Mouse (Mus musculus) forebrain, embryonic 13.5 days (tissue): ENCODE data around the gene Hist1h1a. TPM values are rescaled to one million over a fixed set of nuclear protein-coding genes. Genes with fewer than 3 reads are reported as not detected.

Experiments
- microRNA-seq: library from miRNA; unstranded; fragments of <30 nt; microRNA quantifications from one replicate; pipeline ENCODE4, GENCODE M21; 2016
- polyA plus RNA-seq: library from polyadenylated mRNA; unstranded; fragments of >200 nt; fragmentation: Nextera tagmentation; extraction: Ambion mirVana; gene quantifications from 2 replicates; pipeline ENCODE4 v1.2.1, GENCODE M21; 2015

Hist1h1a gene
- polyA plus RNA-seq, 1 experiment from 2014 or later = 4.6 TPM

Small RNA genes within 50 kb of the gene (microRNA-seq; reads per million reads assigned to microRNA genes)
- gene Gm44314 (not detected), gene Gm44484 (not detected)

Other genes starting within 250 kb of the Hist1h1a start
- gene Hist1h4h, start 232.6 kb upstream of the Hist1h1a start, polyA plus RNA-seq = 5.2 and 6.4 TPM in 2 replicates
- 9.5 and 10.0 TPM in 2 replicates for gene Hist1h2af, start 229.8 kb upstream of the Hist1h1a start, polyA plus RNA-seq
- 10.0 and 11.6 TPM in 2 replicates for gene Hist1h3g, start 228.2 kb upstream of the Hist1h1a start, polyA plus RNA-seq
- 0.76 and 0.97 TPM in 2 replicates for gene Hist1h2bh, start 220.3 kb upstream of the Hist1h1a start, polyA plus RNA-seq
- gene Hist1h3f, start 219.6 kb upstream of the Hist1h1a start, polyA plus RNA-seq = 1.2 and 1.3 TPM in 2 replicates
- 1.6 and 2.2 TPM in 2 replicates for gene Hist1h4f, start 212.0 kb upstream of the Hist1h1a start, polyA plus RNA-seq
- 0.54 and 0.68 TPM in 2 replicates for gene Hist1h1d, start 210.4 kb upstream of the Hist1h1a start, polyA plus RNA-seq
- 4.6 and 6.9 TPM in 2 replicates for gene Hist1h3e, start 201.3 kb upstream of the Hist1h1a start, polyA plus RNA-seq
- 120 and 139 TPM in 2 replicates for gene Hist1h2ae, start 192.4 kb upstream of the Hist1h1a start, polyA plus RNA-seq
- gene Hist1h2bg, start 192.3 kb upstream of the Hist1h1a start, polyA plus RNA-seq = 8.9 and 11.5 TPM in 2 replicates
- 10.3 and 11.2 TPM in 2 replicates for gene Hist1h2bf, start 189.5 kb upstream of the Hist1h1a start, polyA plus RNA-seq
- gene Hist1h2ad, start 189.3 kb upstream of the Hist1h1a start, polyA plus RNA-seq = 3.8 and 4.8 TPM in 2 replicates
- gene Hist1h3d, start 187.9 kb upstream of the Hist1h1a start, polyA plus RNA-seq = 8.8 TPM in 2 replicates
- 160 and 172 TPM in 2 replicates for gene Hist1h4d, start 182.1 kb upstream of the Hist1h1a start, polyA plus RNA-seq
- 2.6 and 2.9 TPM in 2 replicates for gene Hist1h2be, start 142.5 kb upstream of the Hist1h1a start, polyA plus RNA-seq
- gene Hist1h1e, start 141.1 kb upstream of the Hist1h1a start, polyA plus RNA-seq = 25.7 and 29.7 TPM in 2 replicates
- 1.0 and 1.3 TPM in 2 replicates for gene Hist1h2ac, start 79.7 kb upstream of the Hist1h1a start, polyA plus RNA-seq
- 34.1 and 41.4 TPM in 2 replicates for gene Hist1h2bc, start 79.5 kb upstream of the Hist1h1a start, polyA plus RNA-seq
- not detected in 2 replicates for gene Hist1h1t, start 67.9 kb upstream of the Hist1h1a start, polyA plus RNA-seq
- 6.5 and 7.9 TPM in 2 replicates for gene Hist1h4c, start 65.2 kb upstream of the Hist1h1a start, polyA plus RNA-seq
- 2.2 and 2.8 TPM in 2 replicates for gene Hfe, start 52.8 kb upstream of the Hist1h1a start, polyA plus RNA-seq
- gene Hist1h1c, start 24.9 kb upstream of the Hist1h1a start, polyA plus RNA-seq = 17.8 and 20.5 TPM in 2 replicates
- gene Hist1h3c, start 18.1 kb upstream of the Hist1h1a start, polyA plus RNA-seq = 8.8 and 10.8 TPM in 2 replicates
- 3.0 and 5.5 TPM in 2 replicates for gene Hist1h2bb, start 16.9 kb upstream of the Hist1h1a start, polyA plus RNA-seq
- gene Hist1h2ab, start 12.5 kb upstream of the Hist1h1a start, polyA plus RNA-seq = 58.6 and 70.5 TPM in 2 replicates
- gene Hist1h3b, start 11.4 kb upstream of the Hist1h1a start, polyA plus RNA-seq = 17.0 and 19.6 TPM in 2 replicates
- gene Hist1h4b, start 6.7 kb upstream of the Hist1h1a start, polyA plus RNA-seq = 5.7 and 6.1 TPM in 2 replicates
- 0.64 and 1.1 TPM in 2 replicates for gene Hist1h4a, start 2.4 kb upstream of the Hist1h1a start, polyA plus RNA-seq
- 6.3 and 7.2 TPM in 2 replicates for gene Hist1h3a, start 1.3 kb upstream of the Hist1h1a start, polyA plus RNA-seq
- 0.08 TPM in 1 of 2 replicates, not detected in the other for gene Trim38, start 6.2 kb downstream of the Hist1h1a start, polyA plus RNA-seq
- gene Slc17a2, start 43.3 kb downstream of the Hist1h1a start, polyA plus RNA-seq = not detected in 2 replicates
- gene Slc17a3, start 75.8 kb downstream of the Hist1h1a start, polyA plus RNA-seq = not detected in 2 replicates
- not detected in 2 replicates for gene Slc17a1, start 104.1 kb downstream of the Hist1h1a start, polyA plus RNA-seq
- not detected in 2 replicates for gene Slc17a4, start 151.3 kb downstream of the Hist1h1a start, polyA plus RNA-seq
- not detected in 2 replicates for gene Hist1h2ba, start 170.5 kb downstream of the Hist1h1a start, polyA plus RNA-seq
- not detected in 2 replicates for gene Hist1h2aa, start 170.8 kb downstream of the Hist1h1a start, polyA plus RNA-seq
- gene Scgn, start 227.5 kb downstream of the Hist1h1a start, polyA plus RNA-seq = 2.1 and 2.6 TPM in 2 replicates